Comparison of ENCODE assay signal across 8 mouse cellular contexts in genomic region chr12:24572421-24573274, GRCm38 (mm10). TPM values are rescaled to one million over a fixed set of nuclear protein-coding genes. Genes with fewer than 3 reads are reported as not detected.
DNase-seq lines count a peak whose midpoint lies in the region; ATAC-seq and TF ChIP-seq lines count a peak whose summit lies in the region.

No protein-coding gene starts in this region.

- peak; percentile 17 for DNase-seq in kidney, adult 11 months
- DNase-seq in kidney, adult 18-20 months = no peak
- peak; percentile 41 for DNase-seq in MEL (ENCODE audit: low read depth, low spot score)
- peak; percentile 42 for DNase-seq in liver, embryonic 11.5 days (ENCODE audit: low spot score)
- no peak for DNase-seq in spleen, adult 18-20 months

- H3K27ac ChIP-seq in MEL (ENCODE audit: control insufficient read depth, low read depth, low read length) = no peak overlapping the region
- H3K27ac ChIP-seq in forebrain, embryonic 13.5 days = no peak overlapping the region
- H3K27ac ChIP-seq in liver, embryonic 11.5 days (ENCODE audit: low read depth, low read length) = no peak overlapping the region
- H3K27ac ChIP-seq in stomach, embryonic 16.5 days (ENCODE audit: low read length) = peak overlapping the region; percentile 30; the same call in 1 of the 2 replicates

- H3K4me1 ChIP-seq in MEL (ENCODE audit: control insufficient read depth in 1 of 2, insufficient read depth in 2 of 2, low read length in 2 of 2) = peaks cover 0 to 10% of the 10 kb centered on the region in 2 experiments; a peak in 3 of 4 replicates
- 0 out of 2 replicates have a peak, but pooled peaks cover 4% of the 10 kb centered on the region for H3K4me1 ChIP-seq in forebrain, embryonic 13.5 days
- 0 out of 2 replicates have a peak, but pooled peaks cover 3% of the 10 kb centered on the region for H3K4me1 ChIP-seq in liver, embryonic 11.5 days (replicated peaks; ENCODE audit: control insufficient read depth, insufficient read depth, low read length)
- peaks cover 7% of the 10 kb centered on the region for H3K4me1 ChIP-seq in stomach, embryonic 16.5 days (ENCODE audit: control insufficient read depth, insufficient read depth, low read length)

- WGBS in forebrain, embryonic 13.5 days = 5% methylated on average over 45 of the region's 48 CpGs
- 5% methylated on average over 48 of the region's 48 CpGs for WGBS in liver, embryonic 11.5 days
- WGBS in stomach, embryonic 16.5 days = 4% methylated on average over 48 of the region's 48 CpGs

- no peak for TF ChIP-seq CTCF in MEL (IDR thresholded peaks at IDR 0.05 in 2 of 3, conservative IDR thresholded peaks at IDR 0.05 in 1 of 3; ENCODE audit: control insufficient read depth in 1 of 3, insufficient read depth in 1 of 3, low read depth in 2 of 3, low read length in 3 of 3, poor library complexity in 1 of 3, severe bottlenecking in 1 of 3)

- peaks cover 0 to 11% of the 10 kb centered on the region in 2 experiments; a peak in 2 of 4 replicates for H3K36me3 ChIP-seq in MEL (ENCODE audit: control insufficient read depth in 1 of 2, insufficient read depth in 2 of 2, low read length in 2 of 2)
- no peaks in the 10 kb centered on the region for H3K36me3 ChIP-seq in forebrain, embryonic 13.5 days (ENCODE audit: poor library complexity, severe bottlenecking)
- H3K36me3 ChIP-seq in liver, embryonic 11.5 days (ENCODE audit: control insufficient read depth, insufficient read depth, low read length) = no peaks in the 10 kb centered on the region
- H3K36me3 ChIP-seq in stomach, embryonic 16.5 days (ENCODE audit: control insufficient read depth, insufficient read depth, low read length) = no peaks in the 10 kb centered on the region

- no peaks in the 10 kb centered on the region for H3K27me3 ChIP-seq in MEL (ENCODE audit: control insufficient read depth in 1 of 2, insufficient read depth in 2 of 2, low read length in 2 of 2)
- peaks cover 40% of the 10 kb centered on the region for H3K27me3 ChIP-seq in forebrain, embryonic 13.5 days
- peaks cover 16% of the 10 kb centered on the region for H3K27me3 ChIP-seq in liver, embryonic 11.5 days (replicated peaks; ENCODE audit: control insufficient read depth, insufficient read depth, low read length)
- peaks cover 7% of the 10 kb centered on the region; the same call in 1 of the 2 replicates for H3K27me3 ChIP-seq in stomach, embryonic 16.5 days (ENCODE audit: control insufficient read depth, insufficient read depth, low read length)

- peak overlapping the region; percentile 91 for H3K9ac ChIP-seq in MEL (ENCODE audit: control insufficient read depth, low read depth, low read length, poor library complexity, severe bottlenecking)
- H3K9ac ChIP-seq in forebrain, embryonic 13.5 days = peak overlapping the region; percentile 59
- peak overlapping the region; percentile 67 for H3K9ac ChIP-seq in liver, embryonic 11.5 days (ENCODE audit: low read depth, low read length)
- peak overlapping the region; percentile 74 for H3K9ac ChIP-seq in stomach, embryonic 16.5 days (ENCODE audit: low read length)

- H3K9me3 ChIP-seq in MEL (replicated peaks; ENCODE audit: insufficient read depth, low read length) = no peaks in the 10 kb centered on the region
- no peaks in the 10 kb centered on the region for H3K9me3 ChIP-seq in forebrain, embryonic 13.5 days (replicated peaks)
- H3K9me3 ChIP-seq in liver, embryonic 11.5 days (ENCODE audit: control insufficient read depth, low read length) = no peaks in the 10 kb centered on the region
- no peaks in the 10 kb centered on the region for H3K9me3 ChIP-seq in stomach, embryonic 16.5 days (replicated peaks; ENCODE audit: control insufficient read depth, low read length)

- H3K4me3 ChIP-seq in MEL (ENCODE audit: control insufficient read depth in 1 of 2, insufficient read depth in 1 of 2, low read depth in 2 of 2, low read length in 2 of 2) = peak overlapping the region; percentile 77 to 84
- H3K4me3 ChIP-seq in forebrain, embryonic 13.5 days = peak overlapping the region; percentile 61
- H3K4me3 ChIP-seq in liver, embryonic 11.5 days (ENCODE audit: low read depth, low read length) = peak overlapping the region; percentile 68
- peak overlapping the region; percentile 66 for H3K4me3 ChIP-seq in stomach, embryonic 16.5 days (replicated peaks; ENCODE audit: low read length)

- no peak for TF ChIP-seq EP300 in MEL (IDR thresholded peaks at IDR 0.05; ENCODE audit: low read depth in 1 of 2, low read length in 2 of 2)

- no peaks in the 10 kb centered on the region; the same call in 1 of the 2 replicates for H3K79me2 ChIP-seq in MEL (ENCODE audit: control insufficient read depth, insufficient read depth, low read length, poor library complexity)

- peak overlapping the region; percentile 68 for H3K4me2 ChIP-seq in forebrain, embryonic 13.5 days
- peak overlapping the region; percentile 90 for H3K4me2 ChIP-seq in liver, embryonic 11.5 days
- H3K4me2 ChIP-seq in stomach, embryonic 16.5 days (ENCODE audit: low read depth, low read length) = peak overlapping the region; percentile 61

- no peak for TF ChIP-seq RAD21 in MEL (IDR thresholded peaks at IDR 0.05; ENCODE audit: low read depth, low read length)

- no peak for TF ChIP-seq POLR2A in MEL (IDR thresholded peaks at IDR 0.05; ENCODE audit: control insufficient read depth in 1 of 2, insufficient read depth in 1 of 2, low read depth in 1 of 2, low read length in 2 of 2, poor library complexity in 1 of 2)

- peak; percentile 61 for ATAC-seq in forebrain, embryonic 13.5 days
- ATAC-seq in liver, embryonic 11.5 days (replicated peaks; ENCODE audit: low FRiP score) = peak; percentile 49; the same call in 1 of the 2 replicates
- ATAC-seq in stomach, embryonic 16.5 days (ENCODE audit: insufficient read depth, low FRiP score) = peak; percentile 18
- ATAC-seq in megakaryocyte-erythroid progenitor cell, adult 5-6 weeks (replicated peaks; ENCODE audit: low FRiP score, low TSS enrichment, poor library complexity, severe bottlenecking) = no peak

TF ChIP-seq in MEL, 35 proteins besides CTCF, POLR2A, EP300 and RAD21:
- TF ChIP-seq MXI1 (IDR thresholded peaks at IDR 0.05; ENCODE audit: low read depth, low read length) (0 out of 2 replicates have a peak, but pooled peaks have one; percentile 13), MAFK (IDR thresholded peaks at IDR 0.05; ENCODE audit: borderline replicate concordance, low read depth, low read length) (no peak), ZNF384 (IDR thresholded peaks at IDR 0.05; ENCODE audit: low read depth, low read length) (no peak), MEF2A (IDR thresholded peaks at IDR 0.05; ENCODE audit: extremely low read depth, insufficient replicate concordance, low read depth, low read length, poor library complexity, severe bottlenecking) (no peak), TAL1 (IDR thresholded peaks at IDR 0.05; ENCODE audit: low read length) (no peak), KAT2A (conservative IDR thresholded peaks at IDR 0.05; ENCODE audit: low read depth, low read length) (no peak), RCOR1 (IDR thresholded peaks at IDR 0.05; ENCODE audit: low read depth, low read length) (peak; percentile 61)

RNA-seq across cellular contexts. Expression of gene Grhl1, which starts 0.6 kb away (rescaled TPM):
- 0.50 and 0.69 TPM in 2 replicates for total RNA-seq in MEL (2012; rRNA removed)
- 1 to 10 TPM in 1 of 2 experiments, not detected in 1; 1.3 TPM for polyA plus RNA-seq in MEL (2012; ENCODE audit: insufficient read depth in 1 of 2, insufficient read length in 2 of 2, low read depth in 1 of 2, low replicate concordance in 2 of 2, missing spikeins in 1 of 2)
- polyA plus RNA-seq in forebrain, embryonic 13.5 days (2015; fragmentation: Nextera tagmentation; extraction: Ambion mirVana) = 0.54 and 0.84 TPM in 2 replicates
- 0.36 and 0.42 TPM in 2 replicates for polyA plus RNA-seq in liver, embryonic 11.5 days (2014; fragmentation: Nextera tagmentation; extraction: Ambion mirVana)
- 16.3 and 26.5 TPM in 2 replicates for polyA plus RNA-seq in stomach, embryonic 16.5 days (2015; fragmentation: Nextera tagmentation; extraction: Ambion mirVana)
- total RNA-seq in megakaryocyte-erythroid progenitor cell, adult 5-6 weeks (2014; fragmentation: Nextera tagmentation) = not detected in 2 replicates
- 0.15 TPM in 1 of 2 replicates, not detected in the other for total RNA-seq in megakaryocyte-erythroid progenitor cell, adult 5-6 weeks (2017)

Comparison
In these comparisons a context has a peak if more than half of its experiments do, and no peak if none do; other contexts are left out.
1. DNase-seq: peak in kidney, adult 11 months (single experiment), MEL (single experiment) and liver, embryonic 11.5 days (single experiment); none in kidney, adult 18-20 months (single experiment) and spleen, adult 18-20 months (0 of 2).
2. Peak in every context shown above with its lines, with median percentiles within 50 percentile points of each other: H3K4me3 ChIP-seq, H3K9ac ChIP-seq and H3K4me2 ChIP-seq.